Mouse (Mus musculus) ES-E14 (cell line): ENCODE measurements around the gene Pcnx3. TPM values are rescaled to one million over a fixed set of nuclear protein-coding genes. Genes with fewer than 3 reads are reported as not detected.

Source experiments
- DNase-seq: peaks from one replicate; pipeline ENCODE4 v3.0.0-alpha.2; 2013; ENCODE audit warnings: low read depth, low spot score
- H3K27ac ChIP-seq: 2 replicates; pipeline ENCODE4 v1.5.1; 2012; ENCODE audit warnings: low read depth, mild to moderate bottlenecking, low read length, moderate library complexity, mixed read lengths; ENCODE audit not compliant: poor library complexity, insufficient read depth, severe bottlenecking
- H3K36me3 ChIP-seq: 2 replicates; pipeline ENCODE4 v1.6.1; 2012; ENCODE audit warnings: mild to moderate bottlenecking, low read length, moderate library complexity, mixed read lengths; ENCODE audit not compliant: control insufficient read depth, poor library complexity, insufficient read depth, severe bottlenecking
- H3K4me1 ChIP-seq, 2 experiments: fragments of 150-350 bp in 1 of 2; sonication (generic) in 1 of 2; 2 replicates each; pipeline ENCODE4 v1.6.1; 2012; ENCODE audit warnings: low read length in 2 of 2, mild to moderate bottlenecking in 1 of 2, mixed read lengths in 1 of 2; ENCODE audit not compliant: control insufficient read depth in 2 of 2, insufficient read depth in 2 of 2, poor library complexity in 1 of 2
- H3K4me3 ChIP-seq, 2 experiments: fragments of 150-350 bp in 1 of 2; sonication (generic) in 1 of 2; 2 replicates each; pipeline ENCODE4 v1.5.1; 2012; ENCODE audit warnings: low read length in 2 of 2, low read depth in 1 of 2, mild to moderate bottlenecking in 1 of 2, mixed read lengths in 1 of 2; ENCODE audit not compliant: insufficient read depth in 1 of 2, poor library complexity in 1 of 2, severe bottlenecking in 1 of 2
- H3K9ac ChIP-seq: 2 replicates; pipeline ENCODE4 v1.6.1; 2012; ENCODE audit warnings: low read depth, mild to moderate bottlenecking, low read length, mixed read lengths; ENCODE audit not compliant: poor library complexity, insufficient read depth, severe bottlenecking
- H3K9me3 ChIP-seq: fragments of 150-350 bp; sonication (generic); 2 replicates; pipeline ENCODE4 v1.6.1; 2012; ENCODE audit warnings: low read depth, mild to moderate bottlenecking, low read length; ENCODE audit not compliant: control insufficient read depth, insufficient read depth
- CHD2 ChIP-seq: IDR thresholded peaks from 2 replicates; pipeline ENCODE4 v1.6.1; 2014; ENCODE audit warnings: mild to moderate bottlenecking, low read depth, low read length, inconsistent platforms
- HCFC1 ChIP-seq: IDR thresholded peaks from 2 replicates; pipeline ENCODE4 v1.6.1; 2012; ENCODE audit warnings: low read length, inconsistent platforms, borderline replicate concordance; ENCODE audit not compliant: insufficient read depth
- MAFK ChIP-seq: IDR thresholded peaks from 2 replicates; pipeline ENCODE4 v1.6.1; 2014; ENCODE audit warnings: mild to moderate bottlenecking, low read depth, low read length, inconsistent platforms; ENCODE audit not compliant: insufficient read depth
- ZC3H11A ChIP-seq: IDR thresholded peaks from 2 replicates; pipeline ENCODE4 v1.6.1; 2012; ENCODE audit warnings: low read depth, mild to moderate bottlenecking, inconsistent platforms, low read length, borderline replicate concordance
- ZNF384 ChIP-seq: IDR thresholded peaks from 2 replicates; pipeline ENCODE4 v1.6.1; 2012; ENCODE audit warnings: low read depth, low read length, inconsistent platforms
- in situ Hi-C, 2 experiments: fragments of 600-800 bp; cut with MboI; formaldehyde crosslinking; loops; one replicate each; pipeline ENCODE4 v1.15.1; 2025; ENCODE audit warnings: low sequenced_read_pairs in 2 of 2, inconsistent platforms in 1 of 2; ENCODE audit not compliant: unreplicated experiment in 2 of 2
- total RNA-seq: library from RNA; depleted of rRNA; stranded (reverse); fragments of 300-350 nt; gene quantifications from 2 replicates; pipeline ENCODE4 v1.2.3, GENCODE M21; 2012; rRNA removed

The Pcnx3 gene
- total RNA-seq, 1 experiment: 63.9 TPM

DNA sequence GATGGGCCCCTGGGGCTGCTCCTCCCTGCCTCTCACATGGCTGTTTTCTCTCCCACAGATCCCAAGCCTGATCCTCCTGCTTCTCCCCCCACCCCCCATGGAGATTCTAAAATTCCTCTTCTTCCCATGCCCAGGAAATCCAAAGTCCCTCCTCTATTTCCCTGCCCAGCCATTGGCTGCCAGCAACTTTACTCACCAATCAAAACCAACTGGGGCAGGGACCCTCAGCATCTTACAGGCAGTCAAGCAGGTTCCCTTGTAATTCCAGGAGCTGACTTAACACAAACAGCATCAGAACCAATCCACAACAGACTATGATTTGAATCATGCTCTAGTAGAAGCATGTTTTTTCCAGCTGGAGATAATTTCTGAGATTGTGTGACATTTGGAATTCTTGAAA lies 58.8 kb downstream of the Pcnx3 start:
- Histone ChIP-seq H3K4me1 (peaks cover 0 to 2% of the 10 kb centered on the region in 2 experiments; a peak in 1 of 4 replicates), H3K9me3 (no peaks in the 10 kb centered on the region), H3K9ac (no peak overlapping the region), H3K36me3 (no peaks in the 10 kb centered on the region), H3K27ac (no peak overlapping the region), H3K4me3 (no peak overlapping the region)
- in situ Hi-C loops: no loop called here
- TF ChIP-seq HCFC1 (no peak), CHD2 (peak; percentile 52; the same call in 1 of the 2 replicates)
- no peak for DNase-seq

DNA sequence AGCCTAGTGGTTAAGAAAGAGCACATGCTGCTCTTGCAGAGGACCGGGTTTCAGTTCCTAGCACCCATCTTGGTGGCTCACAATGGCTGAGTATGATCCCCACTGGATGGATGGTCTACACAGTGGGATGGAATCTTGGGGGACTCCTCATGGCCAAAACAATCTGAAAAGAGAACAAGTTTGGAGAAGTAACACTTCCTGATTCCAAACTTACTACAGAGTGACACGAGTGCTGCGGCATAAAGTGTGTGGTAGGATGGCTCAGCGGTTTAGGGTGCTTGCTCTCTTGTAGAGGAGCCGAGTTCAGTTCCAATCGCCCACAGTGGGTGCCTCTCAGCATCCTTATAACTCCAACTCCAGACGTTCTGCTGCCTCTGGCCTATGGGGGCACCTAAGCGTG lies 63.4 kb downstream of the Pcnx3 start:
- TF ChIP-seq MAFK (no peak), ZC3H11A (no peak), HCFC1 (no peak), CHD2 (no peak), ZNF384 (no peak)
- in situ Hi-C loops: no loop called here

DNA sequence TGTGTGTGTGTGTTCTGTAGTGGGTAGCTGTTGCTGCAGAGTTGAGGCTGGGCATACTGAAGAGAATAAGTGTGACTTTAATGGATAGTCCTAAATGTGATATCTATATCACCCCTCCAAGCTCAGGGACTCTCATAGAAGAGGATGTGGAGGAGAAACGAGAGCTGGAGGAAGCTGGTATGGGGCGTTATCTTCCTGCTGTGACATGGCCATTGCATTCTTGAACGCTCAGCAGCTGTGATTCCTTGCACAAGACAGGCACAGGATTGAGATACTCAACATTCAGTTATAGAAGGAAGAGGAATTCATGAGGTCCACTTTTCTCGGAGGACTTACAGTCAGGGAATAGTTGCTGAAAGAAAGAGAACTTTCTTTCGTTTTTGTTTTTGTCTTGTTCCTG lies 66.8 kb downstream of the Pcnx3 start:
- in situ Hi-C loops: no loop called here
- no peaks in the 10 kb centered on the region for H3K36me3 ChIP-seq
- TF ChIP-seq ZC3H11A: no peak
- no peak for TF ChIP-seq MAFK
- no peak for TF ChIP-seq HCFC1
- no peak for TF ChIP-seq CHD2
- no peak for TF ChIP-seq ZNF384
- H3K27ac ChIP-seq: no peak overlapping the region
- peaks cover 0 to 5% of the 10 kb centered on the region in 2 experiments; a peak in 1 of 4 replicates for H3K4me1 ChIP-seq
- no peak overlapping the region for H3K4me3 ChIP-seq
- no peaks in the 10 kb centered on the region for H3K9me3 ChIP-seq
- no peak for DNase-seq
- no peak overlapping the region for H3K9ac ChIP-seq

More for the DNA sequence above, 63.4 kb downstream of the Pcnx3 start:
- Histone ChIP-seq H3K4me3 (no peak overlapping the region), H3K36me3 (no peaks in the 10 kb centered on the region), H3K27ac (no peak overlapping the region), H3K4me1 (peaks cover 0 to 5% of the 10 kb centered on the region in 2 experiments; a peak in 1 of 4 replicates), H3K9ac (no peak overlapping the region), H3K9me3 (no peaks in the 10 kb centered on the region)
- no peak for DNase-seq

DNA sequence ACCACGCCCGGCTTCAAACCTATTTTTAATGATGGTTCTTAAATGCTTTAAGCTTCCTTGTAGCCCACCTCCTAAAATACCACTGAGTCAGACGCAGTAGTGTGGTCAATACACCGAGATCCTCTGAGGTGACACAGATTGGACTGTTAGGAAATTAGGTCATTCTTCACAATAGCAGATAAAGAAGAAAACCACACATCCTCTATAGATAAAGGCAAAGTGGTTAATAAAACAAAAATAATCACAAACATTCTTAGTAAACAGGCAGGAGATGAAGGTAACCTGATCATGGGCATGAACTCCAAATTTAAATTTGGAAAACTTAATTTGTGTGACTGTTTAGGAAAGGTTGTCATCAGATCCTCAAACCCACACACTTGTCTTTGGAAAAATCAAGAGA lies 68.7 kb downstream of the Pcnx3 start:
- in situ Hi-C loops: no loop called here
- Histone ChIP-seq H3K9ac (no peak overlapping the region), H3K36me3 (no peaks in the 10 kb centered on the region), H3K27ac (no peak overlapping the region), H3K9me3 (no peaks in the 10 kb centered on the region), H3K4me3 (no peak overlapping the region), H3K4me1 (peaks cover 0 to 5% of the 10 kb centered on the region in 2 experiments; a peak in 1 of 4 replicates)
- no peak for DNase-seq
- TF ChIP-seq HCFC1 (no peak), CHD2 (no peak), ZC3H11A (no peak), MAFK (no peak)

DNA sequence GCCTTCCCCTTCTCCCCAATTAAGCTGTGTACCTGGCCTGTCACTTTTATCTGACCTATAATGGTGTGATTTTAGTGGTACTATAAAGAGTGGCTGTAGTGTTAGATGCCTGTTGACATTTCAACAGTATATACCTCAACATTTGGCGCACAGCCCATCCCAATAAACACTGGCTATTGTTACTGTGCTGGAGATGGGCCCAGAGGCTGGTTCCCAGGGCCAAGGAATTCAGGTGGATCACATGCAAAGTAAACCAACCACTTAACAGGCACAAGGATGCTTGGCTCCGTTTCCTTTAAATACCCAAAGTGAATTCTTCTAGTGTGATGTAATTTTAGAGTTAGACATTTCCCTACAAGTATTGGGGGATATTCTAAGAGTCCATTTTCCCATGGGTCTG lies 73.8 kb downstream of the Pcnx3 start:
- Histone ChIP-seq H3K27ac (no peak overlapping the region), H3K9me3 (no peaks in the 10 kb centered on the region), H3K4me3 (no peak overlapping the region), H3K9ac (no peak overlapping the region), H3K4me1 (peaks cover 1 to 8% of the 10 kb centered on the region in 2 experiments; a peak in 2 of 4 replicates), H3K36me3 (no peaks in the 10 kb centered on the region)
- DNase-seq: no peak
- in situ Hi-C loops: no loop called here
- TF ChIP-seq HCFC1 (no peak), MAFK (no peak), ZNF384 (no peak), CHD2 (no peak), ZC3H11A (no peak)

Other genes with a start within 250 kb of the Pcnx3 start
- gene Fosl1, start 241.4 kb downstream of the Pcnx3 start, total RNA-seq: 1.0 and 3.0 TPM in 2 replicates
- 4.9 and 5.4 TPM in 2 replicates for gene Ccdc85b, start 231.0 kb downstream of the Pcnx3 start, total RNA-seq
- 52.4 and 62.0 TPM in 2 replicates for gene Fibp, start 228.3 kb downstream of the Pcnx3 start, total RNA-seq
- gene Ctsw, start 220.4 kb downstream of the Pcnx3 start, total RNA-seq: 4.5 and 11.7 TPM in 2 replicates
- 18.0 and 23.9 TPM in 2 replicates for gene Efemp2, start 215.0 kb downstream of the Pcnx3 start, total RNA-seq
- 31.3 and 36.4 TPM in 2 replicates for gene Mus81, start 200.5 kb downstream of the Pcnx3 start, total RNA-seq
- gene Cfl1, start 198.5 kb downstream of the Pcnx3 start, total RNA-seq: 775 and 955 TPM in 2 replicates
- 1.7 and 1.8 TPM in 2 replicates for gene 1700020D05Rik, start 185.1 kb downstream of the Pcnx3 start, total RNA-seq
- 3.3 and 5.0 TPM in 2 replicates for gene Snx32, start 178.4 kb downstream of the Pcnx3 start, total RNA-seq
- gene Ovol1, start 128.3 kb downstream of the Pcnx3 start, total RNA-seq: 0.58 and 1.1 TPM in 2 replicates
- gene Ap5b1, start 120.9 kb downstream of the Pcnx3 start, total RNA-seq: 6.4 and 9.5 TPM in 2 replicates
- gene Rnaseh2c, start 87.0 kb downstream of the Pcnx3 start, total RNA-seq: 87.9 and 99.5 TPM in 2 replicates
- gene Kat5, start 78.7 kb downstream of the Pcnx3 start, total RNA-seq: 52.2 and 75.6 TPM in 2 replicates
- 9.7 and 12.1 TPM in 2 replicates for gene Rela, start 51.4 kb downstream of the Pcnx3 start, total RNA-seq
- 10.5 and 14.5 TPM in 2 replicates for gene Sipa1, start 25.2 kb downstream of the Pcnx3 start, total RNA-seq
- 15.0 and 19.3 TPM in 2 replicates for gene Map3k11, start 166 bp downstream of the Pcnx3 start, total RNA-seq
- 0.63 and 0.67 TPM in 2 replicates for gene Kcnk7, start 15.5 kb upstream of the Pcnx3 start, total RNA-seq
- gene Ehbp1l1, start 37.4 kb upstream of the Pcnx3 start, total RNA-seq: 9.0 and 16.4 TPM in 2 replicates
- gene Fam89b, start 40.7 kb upstream of the Pcnx3 start, total RNA-seq: 12.3 and 16.4 TPM in 2 replicates
- 7.0 and 7.8 TPM in 2 replicates for gene Ltbp3, start 52.0 kb upstream of the Pcnx3 start, total RNA-seq
- gene Scyl1, start 82.5 kb upstream of the Pcnx3 start, total RNA-seq: 55.6 and 80.8 TPM in 2 replicates
- gene Frmd8, start 186.4 kb upstream of the Pcnx3 start, total RNA-seq: 33.4 and 35.7 TPM in 2 replicates
- gene Slc25a45, start 188.9 kb upstream of the Pcnx3 start, total RNA-seq: 1.2 and 1.9 TPM in 2 replicates
- gene Tigd3, start 205.2 kb upstream of the Pcnx3 start, total RNA-seq: 2.1 and 2.2 TPM in 2 replicates
- 37.9 and 39.5 TPM in 2 replicates for gene Dpf2, start 224.1 kb upstream of the Pcnx3 start, total RNA-seq
- gene Cdc42ep2, start 235.9 kb upstream of the Pcnx3 start, total RNA-seq: 0.42 and 0.76 TPM in 2 replicates